Mouse (Mus musculus) bone marrow, adult 2 months (tissue): ENCODE data around the gene Anks1b.

Experiments used
- CTCF ChIP-seq: fragments of 200-500 bp; IDR thresholded peaks from 2 replicates; pipeline ENCODE4 v1.5.1; 2011; ENCODE audit warnings: low read length, control low read depth; ENCODE audit not compliant: control insufficient read depth, insufficient read depth
- POLR2A ChIP-seq: fragments of 200-500 bp; IDR thresholded peaks from 2 replicates; pipeline ENCODE4 v1.6.1; 2011; ENCODE audit warnings: low read depth, mild to moderate bottlenecking, control low read depth, low read length, borderline replicate concordance; ENCODE audit not compliant: control insufficient read depth

DNA sequence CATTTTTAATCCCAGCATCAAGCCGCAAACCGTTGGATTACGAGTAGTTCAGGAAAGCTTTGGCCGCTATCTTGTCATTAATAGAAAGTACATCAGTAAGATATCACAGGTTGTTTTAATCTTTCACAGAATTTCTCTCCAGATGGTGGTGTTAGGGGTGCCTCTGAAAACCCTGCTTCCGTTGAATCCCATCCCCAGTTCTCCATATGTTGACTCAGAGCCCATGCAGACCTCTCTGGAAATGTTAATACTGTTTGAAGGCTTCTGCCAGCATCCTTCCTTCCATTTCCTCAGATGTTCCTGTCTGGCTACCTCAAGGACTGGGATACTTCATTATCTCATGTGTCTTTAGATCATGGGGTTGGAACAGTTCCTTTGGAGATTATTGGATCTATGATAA, 940.0 kb downstream of the Anks1b start:
- TF ChIP-seq POLR2A (no peak), CTCF (no peak)
